Mouse (Mus musculus): ENCODE measurements around the gene Dcbld2. TPM values are rescaled to one million over a fixed set of nuclear protein-coding genes. Genes with fewer than 3 reads are reported as not detected.

The Dcbld2 gene
- total and polyA plus RNA-seq, 3 experiments: 2.2 to 3.7 (median 3.3) TPM

DNA sequence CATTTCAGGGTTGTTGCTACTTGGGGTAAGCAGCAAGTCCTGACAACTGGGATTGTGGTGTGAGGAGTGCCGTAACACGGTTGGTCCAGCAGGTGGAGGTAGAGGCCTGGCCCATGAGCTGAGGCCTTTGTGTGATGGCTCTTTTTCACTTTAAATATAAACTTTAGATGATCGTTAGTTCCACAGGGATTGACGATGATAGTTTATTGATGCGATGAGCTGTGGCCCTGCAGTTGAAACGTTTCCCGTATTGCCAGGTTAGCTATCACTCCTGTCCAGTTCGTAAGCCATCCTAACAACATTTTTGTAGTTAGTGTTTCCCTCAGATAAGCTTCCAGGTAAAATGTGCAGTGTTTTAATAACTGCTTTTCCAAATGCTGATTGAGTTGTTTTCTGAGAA is 46.4 kb downstream of the Dcbld2 start:
- Histone ChIP-seq H3K79me2 (replicated peaks; ENCODE audit: control insufficient read depth, extremely low read depth, insufficient read depth, poor library complexity, severe bottlenecking) (no peaks in the 10 kb centered on the region), H3K4me2 (ENCODE audit: insufficient read depth, low read depth, poor library complexity, severe bottlenecking) (peak overlapping the region; percentile 14; the same call in 1 of the 2 replicates), H3K4me3 (replicated peaks in 1 of 3; ENCODE audit: low read depth in 2 of 3, low read length in 2 of 3, poor library complexity in 1 of 3) (no peak overlapping the region), H3K36me3 (replicated peaks in 1 of 2; ENCODE audit: control insufficient read depth in 1 of 2, insufficient read depth in 1 of 2, low read length in 1 of 2) (peaks cover 0 to 10% of the 10 kb centered on the region in 2 experiments), H3K27ac (ENCODE audit: insufficient read depth, low read depth) (no peak overlapping the region), H3K4me1 (ENCODE audit: control insufficient read depth in 1 of 2, insufficient read depth in 2 of 2) (peaks cover 0 to 11% of the 10 kb centered on the region in 2 experiments; a peak in 2 of 4 replicates), H3K9ac (ENCODE audit: insufficient read depth, low read depth) (no peak overlapping the region), H3K27me3 (replicated peaks) (no peaks in the 10 kb centered on the region), H3K9me3 (replicated peaks; ENCODE audit: low read length) (no peaks in the 10 kb centered on the region)
- in situ Hi-C loops (cut with MboI; ENCODE audit: low pct_ligation_motif_present, low pct_unique_long_range_greater_than_20kb, low sequenced_read_pairs) (loop anchor here (5.0 to 10.0 kb wide), 3 partner anchors 58 to 950 kb away; partner anchors contain the start of gene Gabrr3), dilution Hi-C loops (cut with MboI; ENCODE audit: extremely low pct_ligation_motif_present, extremely low pct_unique_long_range_greater_than_20kb, low sequenced_read_pairs) (no loop called here)
- peak; percentile 100 for TF ChIP-seq SMC3 (IDR thresholded peaks at IDR 0.05; ENCODE audit: low read depth, low read length)
- TF ChIP-seq MAFK (IDR thresholded peaks at IDR 0.05; ENCODE audit: insufficient replicate concordance, low read length): no peak
- TF ChIP-seq ZMIZ1 (IDR thresholded peaks at IDR 0.05; ENCODE audit: low read depth, low read length): no peak
- no peak for TF ChIP-seq GABPA (IDR thresholded peaks at IDR 0.05; ENCODE audit: insufficient replicate concordance, low read depth, low read length)
- TF ChIP-seq ETS1 (conservative IDR thresholded peaks at IDR 0.05; ENCODE audit: low read depth, low read length): no peak
- TF ChIP-seq MAX (IDR thresholded peaks at IDR 0.05; ENCODE audit: low read length): peak; percentile 57; the same call in 1 of the 2 replicates
- no peak for TF ChIP-seq CHD2 (IDR thresholded peaks at IDR 0.05; ENCODE audit: low read length)
- no peak for TF ChIP-seq EP300 (IDR thresholded peaks at IDR 0.05; ENCODE audit: low read length)
- TF ChIP-seq POLR2A (IDR thresholded peaks at IDR 0.05; ENCODE audit: low read depth, low read length): no peak
- TF ChIP-seq E2F4 (IDR thresholded peaks at IDR 0.05; ENCODE audit: insufficient replicate concordance, low read depth, low read length): no peak
- no peak for TF ChIP-seq MYC (IDR thresholded peaks at IDR 0.05; ENCODE audit: low read depth, low read length)
- no peak for TF ChIP-seq UBTF (IDR thresholded peaks at IDR 0.05; ENCODE audit: low read depth, low read length)
- TF ChIP-seq ZKSCAN1 (IDR thresholded peaks at IDR 0.05; ENCODE audit: borderline replicate concordance, low read depth, low read length): no peak
- no peak for TF ChIP-seq TBP (conservative IDR thresholded peaks at IDR 0.05; ENCODE audit: low read depth, low read length)
- TF ChIP-seq NELFE (IDR thresholded peaks at IDR 0.05; ENCODE audit: low read depth, low read length): peak; percentile 45; the same call in 1 of the 2 replicates
- TF ChIP-seq JUN (IDR thresholded peaks at IDR 0.05; ENCODE audit: insufficient read depth, low read depth, low read length): no peak
- TF ChIP-seq BHLHE40 (IDR thresholded peaks at IDR 0.05; ENCODE audit: low read depth, low read length): 0 out of 2 replicates have a peak, but pooled peaks have one; percentile 19
- no peak; the same call in 1 of the 2 replicates for TF ChIP-seq MAZ (IDR thresholded peaks at IDR 0.05; ENCODE audit: low read depth, low read length)
- no peak for TF ChIP-seq ELF1 (IDR thresholded peaks at IDR 0.05; ENCODE audit: low read depth, low read length)
- peak; percentile 42; the same call in 1 of the 2 replicates for TF ChIP-seq ZNF384 (IDR thresholded peaks at IDR 0.05; ENCODE audit: low read depth, low read length)
- no peak; the same call in 1 of the 2 replicates for TF ChIP-seq JUND (conservative IDR thresholded peaks at IDR 0.05; ENCODE audit: low read depth, low read length)
- peak; percentile 42; the same call in 1 of the 2 replicates for TF ChIP-seq NRF1 (IDR thresholded peaks at IDR 0.05; ENCODE audit: low read depth, low read length)
- TF ChIP-seq RAD21 (IDR thresholded peaks at IDR 0.05; ENCODE audit: low read depth, low read length): no peak; the same call in none of the 2 replicates
- TF ChIP-seq POLR2AphosphoS2 (IDR thresholded peaks at IDR 0.05; ENCODE audit: low read depth, low read length): no peak
- 0 out of 2 replicates have a peak, but pooled peaks have one; percentile 54 for TF ChIP-seq CHD1 (IDR thresholded peaks at IDR 0.05; ENCODE audit: low read depth, low read length)
- TF ChIP-seq CTCF (conservative IDR thresholded peaks at IDR 0.05 in 1 of 2, IDR thresholded peaks at IDR 0.05 in 1 of 2; ENCODE audit: low read depth in 2 of 2, low read length in 2 of 2): peak; percentile 98 to 99
- TF ChIP-seq IRF4 (IDR thresholded peaks at IDR 0.05; ENCODE audit: low read depth, low read length): peak; percentile 82
- TF ChIP-seq MXI1 (IDR thresholded peaks at IDR 0.05; ENCODE audit: low read depth, low read length): no peak
- peak; percentile 32; the same call in 1 of the 2 replicates for TF ChIP-seq HCFC1 (IDR thresholded peaks at IDR 0.05; ENCODE audit: low read depth, low read length)
- TF ChIP-seq SIN3A (IDR thresholded peaks at IDR 0.05; ENCODE audit: low read length): no peak; the same call in 1 of the 2 replicates
- peak; percentile 47; the same call in 1 of the 2 replicates for TF ChIP-seq RCOR1 (conservative IDR thresholded peaks at IDR 0.05; ENCODE audit: low read depth, low read length)
- TF ChIP-seq USF2 (conservative IDR thresholded peaks at IDR 0.05; ENCODE audit: low read depth, low read length): no peak
- no peak for TF ChIP-seq USF1 (IDR thresholded peaks at IDR 0.05; ENCODE audit: low read depth, low read length)
- TF ChIP-seq ZC3H11A (IDR thresholded peaks at IDR 0.05; ENCODE audit: low read depth, low read length): peak; percentile 99
- TF ChIP-seq PAX5 (IDR thresholded peaks at IDR 0.05; ENCODE audit: low read length): no peak
- peak; percentile 55; the same call in 1 of the 2 replicates for TF ChIP-seq MEF2A (IDR thresholded peaks at IDR 0.05; ENCODE audit: borderline replicate concordance, low read depth, low read length)
- no peak for TF ChIP-seq TCF12 (IDR thresholded peaks at IDR 0.05; ENCODE audit: low read depth, low read length)
- TF ChIP-seq KAT2A (IDR thresholded peaks at IDR 0.05; ENCODE audit: insufficient replicate concordance, low read length): no peak
- peak; percentile 80 for DNase-seq (ENCODE audit: extremely low read depth)
